Mouse (Mus musculus): ENCODE measurements at regions not wholly inside any gene's neighbourhood (a gene's known extent, or its start where the extent isn't known, plus 50 kb on each side); places are given as distances from the start of the nearest gene placed in this dataset.
"Not testable (repeated sequence)": the region's sequence is repeated elsewhere in the genome, so short reads cannot be mapped to it uniquely, and the experiment has no call there.

DNA sequence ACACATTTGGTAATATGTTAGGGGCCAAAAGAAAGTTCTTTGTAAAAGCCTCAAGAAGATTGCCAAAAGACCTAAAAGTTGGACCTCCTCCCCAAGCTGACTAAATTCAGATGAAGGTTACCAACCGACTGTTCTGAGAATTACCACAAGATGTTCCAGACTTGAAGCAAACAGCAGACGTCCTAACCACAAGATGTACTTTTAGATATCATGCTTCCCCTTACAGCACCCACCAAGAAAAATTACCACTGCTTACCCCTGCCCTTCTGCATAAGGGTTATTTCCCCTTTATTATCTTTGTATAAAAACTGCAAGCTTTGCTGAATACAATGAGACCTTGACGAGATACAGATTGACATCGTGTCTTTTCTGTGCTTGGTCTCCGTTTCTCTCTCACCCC, 121.6 kb upstream of the Cst10 start:
- no peak for DNase-seq (ENCODE audit: low spot score in 2 of 2)

DNA sequence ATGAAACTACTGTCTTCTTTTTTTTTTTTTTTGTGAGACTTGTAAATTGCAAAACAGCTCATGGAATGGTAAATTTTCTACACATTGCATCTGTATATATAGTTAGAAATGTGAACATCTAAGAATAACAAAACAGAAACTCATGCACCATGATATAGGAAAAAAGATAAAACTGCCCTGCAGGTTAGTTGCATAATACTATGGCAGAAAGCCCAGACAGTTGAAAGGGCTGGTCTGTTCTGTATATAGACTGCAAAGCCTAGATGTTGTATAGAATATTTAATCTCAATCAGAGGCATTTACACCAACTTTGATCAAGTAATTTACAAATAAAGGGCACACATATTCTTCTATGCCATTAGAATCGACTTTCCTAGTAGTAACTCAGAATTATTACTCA, 120.7 kb upstream of the Cst10 start:
- DNase-seq (ENCODE audit: low spot score in 2 of 2), result no peak

DNA sequence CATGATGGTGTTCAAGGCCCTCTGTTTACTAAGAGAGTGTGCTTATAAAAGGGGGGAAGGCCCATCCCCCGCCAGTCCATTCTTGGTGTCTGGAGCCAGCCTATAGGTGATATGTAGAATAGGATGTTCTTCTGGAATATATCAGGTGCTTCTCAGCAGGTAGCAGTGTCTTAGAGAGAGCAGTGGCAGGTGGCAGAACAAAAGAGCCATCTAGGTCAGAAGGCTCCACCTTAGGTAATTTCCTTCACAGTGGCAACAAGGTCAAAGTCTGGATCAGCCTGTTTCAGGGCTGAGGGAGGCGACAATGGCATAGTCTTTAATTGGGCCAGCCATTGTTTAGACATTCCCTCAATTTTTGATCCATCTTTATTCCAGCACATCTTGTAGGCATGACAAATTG, 107.9 kb upstream of the Cst10 start:
- not testable (repeated sequence) for DNase-seq (ENCODE audit: low spot score in 2 of 2)

DNA sequence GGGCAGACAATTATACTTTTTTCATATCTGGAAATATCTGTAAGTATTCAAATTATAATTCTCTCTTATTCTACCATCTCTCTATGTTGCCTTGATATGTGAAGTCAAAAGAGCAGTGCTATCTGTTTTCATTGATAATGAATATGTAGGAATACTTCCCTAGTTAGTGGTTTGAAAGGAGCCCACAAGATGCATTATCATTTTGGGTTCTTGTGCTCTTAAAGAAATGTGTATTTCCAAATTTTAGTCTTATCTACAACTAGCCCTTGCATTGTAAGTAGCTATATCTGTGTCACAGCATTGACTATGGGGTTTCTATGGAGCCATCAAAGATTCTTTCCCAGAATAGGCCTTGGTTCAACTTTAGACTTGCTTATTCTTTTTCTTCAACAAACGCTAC, 99.3 kb upstream of the Cst10 start:
- no peak for DNase-seq (ENCODE audit: low spot score in 2 of 2)

DNA sequence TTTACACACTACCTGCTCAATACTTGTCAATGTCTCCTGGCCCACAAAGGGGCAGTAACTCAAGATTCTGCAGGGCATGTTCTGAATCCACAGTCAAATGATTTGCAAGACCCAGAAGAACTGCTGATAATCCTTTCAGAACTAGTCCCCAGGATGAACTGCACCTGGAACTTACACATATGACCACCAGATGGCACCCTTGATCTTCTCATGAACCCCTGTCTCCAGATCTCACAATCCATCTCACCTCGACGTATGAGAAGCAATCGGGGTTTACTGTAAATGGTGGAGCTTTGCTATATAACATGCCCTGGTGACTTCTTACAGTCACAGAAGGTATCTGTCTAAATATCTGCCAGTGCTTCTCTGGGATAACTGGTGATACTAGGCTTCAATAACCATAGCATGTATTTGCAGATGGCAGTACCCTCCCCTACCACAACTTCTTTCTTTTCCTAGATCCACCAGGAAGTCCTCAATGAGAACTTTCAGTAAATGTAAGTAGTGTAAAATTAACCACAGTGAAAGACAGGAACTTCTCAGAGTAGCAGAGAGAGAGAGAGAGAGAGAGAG, 54.5 kb upstream of the Cst10 start:
- DNase-seq (ENCODE audit: low spot score in 2 of 2), result peak in 1 of 2 experiments; percentile 17

Data from spleen, postnatal 10 days (tissue).